Mouse (Mus musculus): ENCODE measurements around the gene Trappc2l. TPM values are rescaled to one million over a fixed set of nuclear protein-coding genes. Genes with fewer than 3 reads are reported as not detected.

The Trappc2l gene
- polyA plus RNA-seq, 1 experiment from 2014 or later = 48.0 TPM

DNA sequence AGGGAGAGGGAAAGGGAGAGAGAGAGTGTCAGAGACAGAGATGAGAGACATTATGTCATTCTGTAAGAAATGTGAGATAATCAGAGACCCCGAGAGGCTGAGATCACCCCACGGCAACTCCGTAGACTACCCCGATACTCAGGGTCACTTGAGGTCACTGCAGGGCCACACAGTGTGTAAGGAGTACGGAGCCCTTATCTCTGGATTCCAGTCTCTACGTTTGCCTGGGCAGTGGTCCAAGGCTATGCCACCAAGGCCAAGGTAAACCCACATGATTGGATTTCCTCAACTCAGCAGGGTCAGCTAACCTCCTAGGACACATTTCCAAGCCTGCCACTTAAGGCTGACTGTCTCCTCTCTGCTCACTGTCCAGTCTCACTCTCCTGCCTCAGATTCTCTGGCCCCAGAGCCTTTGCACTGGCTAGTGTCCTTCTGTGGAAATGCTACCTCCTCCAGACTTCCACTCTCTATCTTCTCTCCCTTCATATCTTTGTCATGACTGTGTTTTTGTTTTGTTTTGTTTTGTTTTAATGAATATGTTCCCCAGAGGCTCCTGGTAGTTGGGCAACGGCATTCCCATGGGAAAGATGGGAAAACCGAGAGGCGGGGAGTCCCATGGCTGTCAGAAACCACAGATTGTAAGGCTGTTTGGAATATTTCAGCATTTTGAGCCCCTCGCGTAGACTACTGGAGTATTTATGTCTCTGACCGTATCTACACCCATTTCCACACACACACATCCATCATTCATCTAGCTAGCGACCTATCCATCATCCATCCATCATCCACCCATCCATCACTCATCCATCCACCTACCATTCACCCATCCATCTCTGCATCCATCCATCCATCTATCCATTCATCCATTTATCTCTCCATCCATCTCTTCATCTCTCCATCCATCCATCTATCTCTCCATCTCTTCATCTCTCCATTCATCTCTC lies 44.9 kb downstream of the Trappc2l start:
- H3K36me3 ChIP-seq (ENCODE audit: control insufficient read depth, insufficient read depth, low read length) = no peaks in the 10 kb centered on the region
- ATAC-seq (ENCODE audit: low read depth) = no peak
- no peak overlapping the region for H3K4me3 ChIP-seq (ENCODE audit: low read length)
- no peak overlapping the region for H3K4me2 ChIP-seq (ENCODE audit: low read depth, low read length)
- H3K27me3 ChIP-seq (ENCODE audit: control insufficient read depth, insufficient read depth, low read depth, low read length) = no peaks in the 10 kb centered on the region
- WGBS = 60% methylated on average over 13 of the region's 13 CpGs
- no peak overlapping the region for H3K9ac ChIP-seq (ENCODE audit: low read length)
- no peak overlapping the region for H3K27ac ChIP-seq (ENCODE audit: low read length)
- peaks cover 19% of the 10 kb centered on the region for H3K4me1 ChIP-seq (replicated peaks; ENCODE audit: control insufficient read depth, insufficient read depth, low read length)
- H3K9me3 ChIP-seq (ENCODE audit: control insufficient read depth, low read length) = no peaks in the 10 kb centered on the region

DNA sequence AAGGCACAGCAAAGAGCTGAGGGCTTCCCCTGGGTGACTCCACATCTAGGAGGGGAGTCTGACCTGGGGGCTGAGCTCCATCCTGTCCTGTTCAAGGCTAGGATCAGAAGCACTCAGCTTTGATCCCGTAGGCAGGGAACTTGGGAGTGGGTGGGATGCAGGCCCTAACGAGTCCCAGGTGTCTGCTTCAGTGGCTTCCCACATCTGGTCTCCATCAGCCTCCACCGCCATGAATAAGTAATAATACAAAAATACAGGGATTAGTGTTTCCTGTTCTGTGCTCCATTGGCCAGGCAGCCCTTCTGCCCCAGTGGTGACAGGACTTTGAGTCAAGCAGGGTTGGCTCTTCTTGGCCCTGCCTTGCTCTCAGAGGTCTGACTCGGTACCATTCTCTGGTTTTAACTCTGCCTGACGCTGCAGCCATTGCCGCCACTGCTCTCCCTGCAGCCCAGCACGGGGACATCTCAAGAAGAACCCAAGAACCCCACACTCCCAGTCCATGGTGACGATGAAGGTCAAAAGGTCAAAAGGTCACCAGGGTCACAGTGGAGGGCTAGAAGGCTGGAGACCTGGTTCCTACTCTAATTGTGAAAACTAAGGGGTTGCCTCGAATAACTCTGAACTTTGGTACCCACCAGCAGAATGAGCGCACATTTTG lies 46.8 kb downstream of the Trappc2l start:
- no peaks in the 10 kb centered on the region for H3K36me3 ChIP-seq (ENCODE audit: control insufficient read depth, insufficient read depth, low read length)
- no peaks in the 10 kb centered on the region for H3K9me3 ChIP-seq (ENCODE audit: control insufficient read depth, low read length)
- H3K9ac ChIP-seq (ENCODE audit: low read length) = no peak overlapping the region
- H3K4me3 ChIP-seq (ENCODE audit: low read length) = no peak overlapping the region
- ATAC-seq (ENCODE audit: low read depth) = no peak
- no peak overlapping the region for H3K27ac ChIP-seq (ENCODE audit: low read length)
- 68% methylated on average over 10 of the region's 10 CpGs for WGBS
- H3K27me3 ChIP-seq (ENCODE audit: control insufficient read depth, insufficient read depth, low read depth, low read length) = no peaks in the 10 kb centered on the region
- no peak overlapping the region for H3K4me2 ChIP-seq (ENCODE audit: low read depth, low read length)
- peaks cover 30% of the 10 kb centered on the region for H3K4me1 ChIP-seq (replicated peaks; ENCODE audit: control insufficient read depth, insufficient read depth, low read length)

DNA sequence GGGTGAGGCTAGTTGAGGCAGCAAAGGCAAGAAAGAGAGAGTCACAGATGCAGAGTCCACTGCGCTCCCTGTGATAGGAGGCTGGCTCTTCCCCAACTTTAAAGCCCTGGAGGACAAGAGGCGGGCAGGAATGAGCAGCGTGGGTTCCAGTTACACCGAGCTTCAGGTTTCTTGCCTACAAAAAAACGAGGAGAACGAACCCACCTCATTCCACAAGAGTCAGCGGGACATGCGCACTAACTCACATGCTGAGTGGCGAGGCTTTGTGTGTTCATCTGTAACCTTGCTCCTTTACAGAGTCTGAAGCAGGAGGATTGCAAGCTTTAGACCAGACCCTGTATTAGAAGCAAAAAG lies 47.3 kb downstream of the Trappc2l start:
- ATAC-seq (ENCODE audit: low read depth) = no peak
- Histone ChIP-seq H3K4me2 (ENCODE audit: low read depth, low read length) (no peak overlapping the region), H3K27ac (ENCODE audit: low read length) (no peak overlapping the region), H3K36me3 (ENCODE audit: control insufficient read depth, insufficient read depth, low read length) (no peaks in the 10 kb centered on the region), H3K4me3 (ENCODE audit: low read length) (no peak overlapping the region), H3K9me3 (ENCODE audit: control insufficient read depth, low read length) (no peaks in the 10 kb centered on the region), H3K9ac (ENCODE audit: low read length) (no peak overlapping the region), H3K4me1 (replicated peaks; ENCODE audit: control insufficient read depth, insufficient read depth, low read length) (peaks cover 35% of the 10 kb centered on the region), H3K27me3 (ENCODE audit: control insufficient read depth, insufficient read depth, low read depth, low read length) (no peaks in the 10 kb centered on the region)
- 71% methylated on average over 9 of the region's 9 CpGs for WGBS

DNA sequence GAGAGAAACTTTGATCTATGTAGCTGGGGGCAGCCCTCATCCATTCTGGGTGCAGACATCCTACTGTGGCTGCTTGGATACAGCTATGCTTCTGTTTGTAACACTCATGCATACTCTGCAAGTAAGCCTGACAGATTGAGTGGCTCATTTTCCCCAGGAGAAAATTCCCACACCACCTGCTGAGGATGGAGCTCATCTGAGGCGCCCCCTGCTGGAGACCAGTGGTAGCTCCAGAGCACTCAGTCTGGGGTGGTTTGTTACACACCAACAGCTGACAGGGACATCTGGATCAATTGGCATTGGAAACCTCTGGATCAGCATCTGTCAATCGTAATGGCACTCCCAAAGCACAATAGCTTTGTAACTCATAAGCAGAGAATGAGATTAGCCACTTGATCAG lies 48.6 kb downstream of the Trappc2l start:
- no peaks in the 10 kb centered on the region for H3K36me3 ChIP-seq (ENCODE audit: control insufficient read depth, insufficient read depth, low read length)
- no peaks in the 10 kb centered on the region for H3K27me3 ChIP-seq (ENCODE audit: control insufficient read depth, insufficient read depth, low read depth, low read length)
- 75% methylated on average over 2 of the region's 2 CpGs for WGBS
- ATAC-seq (ENCODE audit: low read depth) = no peak
- H3K4me3 ChIP-seq (ENCODE audit: low read length) = no peak overlapping the region
- no peak overlapping the region for H3K9ac ChIP-seq (ENCODE audit: low read length)
- H3K4me1 ChIP-seq (replicated peaks; ENCODE audit: control insufficient read depth, insufficient read depth, low read length) = peaks cover 43% of the 10 kb centered on the region
- no peaks in the 10 kb centered on the region for H3K9me3 ChIP-seq (ENCODE audit: control insufficient read depth, low read length)
- no peak overlapping the region for H3K4me2 ChIP-seq (ENCODE audit: low read depth, low read length)
- no peak overlapping the region for H3K27ac ChIP-seq (ENCODE audit: low read length)

DNA sequence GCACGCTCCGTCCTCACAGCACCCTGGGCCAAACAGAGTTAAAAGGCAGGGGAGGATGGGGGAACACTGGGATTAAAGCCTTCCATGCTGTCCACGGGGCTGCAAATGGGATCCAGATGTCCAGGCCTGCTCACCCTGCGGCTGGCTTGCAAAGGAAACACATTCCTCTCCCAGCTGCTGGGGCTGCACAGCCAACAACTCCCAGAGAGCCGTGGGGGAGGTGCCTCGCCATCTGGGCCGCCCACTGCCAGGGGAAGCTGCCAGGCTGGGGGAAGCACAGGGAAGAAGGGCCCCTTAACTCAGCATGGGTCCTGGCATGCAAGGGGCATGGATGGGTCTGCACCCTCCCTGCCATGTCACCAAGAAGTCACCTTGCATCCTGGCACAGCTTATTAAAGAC lies 49.7 kb downstream of the Trappc2l start:
- peaks cover 51% of the 10 kb centered on the region for H3K4me1 ChIP-seq (replicated peaks; ENCODE audit: control insufficient read depth, insufficient read depth, low read length)
- no peak overlapping the region for H3K4me3 ChIP-seq (ENCODE audit: low read length)
- H3K27me3 ChIP-seq (ENCODE audit: control insufficient read depth, insufficient read depth, low read depth, low read length) = no peaks in the 10 kb centered on the region
- H3K27ac ChIP-seq (ENCODE audit: low read length) = peak overlapping the region; percentile 69
- WGBS = 17% methylated on average over 7 of the region's 7 CpGs
- H3K9ac ChIP-seq (ENCODE audit: low read length) = no peak overlapping the region
- ATAC-seq (ENCODE audit: low read depth) = peak; percentile 88
- H3K4me2 ChIP-seq (ENCODE audit: low read depth, low read length) = no peak overlapping the region
- no peaks in the 10 kb centered on the region for H3K9me3 ChIP-seq (ENCODE audit: control insufficient read depth, low read length)
- H3K36me3 ChIP-seq (ENCODE audit: control insufficient read depth, insufficient read depth, low read length) = no peaks in the 10 kb centered on the region

DNA sequence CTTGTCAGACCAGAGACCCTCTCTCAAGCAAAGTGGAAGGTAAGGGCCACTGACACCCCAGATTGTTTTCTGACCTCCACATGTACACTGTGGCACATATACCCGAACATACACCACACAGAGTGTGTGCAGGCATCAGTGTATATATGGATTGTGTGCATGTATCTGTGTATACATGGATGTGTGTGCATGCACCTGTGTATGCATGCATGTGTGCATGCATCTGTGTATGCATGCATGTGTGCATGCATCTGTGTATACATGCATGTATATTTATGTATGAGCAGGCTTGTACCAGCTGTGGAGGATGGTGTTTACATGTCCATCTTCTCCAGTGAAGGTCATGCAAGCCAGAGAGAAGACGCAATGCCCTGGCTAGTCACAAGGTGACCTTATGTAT lies 50.5 kb downstream of the Trappc2l start:
- Histone ChIP-seq H3K4me1 (replicated peaks; ENCODE audit: control insufficient read depth, insufficient read depth, low read length) (peaks cover 55% of the 10 kb centered on the region), H3K36me3 (ENCODE audit: control insufficient read depth, insufficient read depth, low read length) (no peaks in the 10 kb centered on the region), H3K27me3 (ENCODE audit: control insufficient read depth, insufficient read depth, low read depth, low read length) (no peaks in the 10 kb centered on the region), H3K9me3 (ENCODE audit: control insufficient read depth, low read length) (no peaks in the 10 kb centered on the region), H3K4me2 (ENCODE audit: low read depth, low read length) (no peak overlapping the region), H3K9ac (ENCODE audit: low read length) (no peak overlapping the region), H3K27ac (ENCODE audit: low read length) (no peak overlapping the region), H3K4me3 (ENCODE audit: low read length) (no peak overlapping the region)
- 56% methylated on average over 2 of the region's 2 CpGs for WGBS
- ATAC-seq (ENCODE audit: low read depth) = no peak

DNA sequence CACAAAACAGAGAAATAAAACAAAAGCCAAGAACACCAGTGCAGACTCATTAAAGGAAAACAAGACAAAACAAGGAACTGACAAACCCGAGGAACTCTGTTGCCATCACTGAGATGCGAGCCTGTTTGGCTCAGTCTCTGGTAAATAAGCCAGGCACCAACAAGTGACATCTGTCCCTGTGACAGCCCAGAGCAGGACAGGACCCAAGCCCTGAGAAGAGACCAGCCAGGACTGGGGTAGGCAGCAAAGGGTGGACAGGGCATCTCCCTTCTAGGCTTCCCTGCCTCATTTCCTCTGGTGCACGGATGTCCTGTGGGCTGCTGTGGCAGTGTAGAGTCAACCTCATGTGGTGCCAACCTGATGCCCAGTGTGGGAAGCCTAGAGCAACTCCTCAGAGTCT lies 51.7 kb downstream of the Trappc2l start:
- Histone ChIP-seq H3K27me3 (ENCODE audit: control insufficient read depth, insufficient read depth, low read depth, low read length) (no peaks in the 10 kb centered on the region), H3K36me3 (ENCODE audit: control insufficient read depth, insufficient read depth, low read length) (no peaks in the 10 kb centered on the region), H3K27ac (ENCODE audit: low read length) (no peak overlapping the region), H3K9me3 (ENCODE audit: control insufficient read depth, low read length) (no peaks in the 10 kb centered on the region), H3K4me2 (ENCODE audit: low read depth, low read length) (no peak overlapping the region), H3K4me3 (ENCODE audit: low read length) (no peak overlapping the region), H3K9ac (ENCODE audit: low read length) (no peak overlapping the region), H3K4me1 (replicated peaks; ENCODE audit: control insufficient read depth, insufficient read depth, low read length) (peaks cover 60% of the 10 kb centered on the region)
- ATAC-seq (ENCODE audit: low read depth) = no peak
- WGBS = 52% methylated on average over 3 of the region's 3 CpGs

DNA sequence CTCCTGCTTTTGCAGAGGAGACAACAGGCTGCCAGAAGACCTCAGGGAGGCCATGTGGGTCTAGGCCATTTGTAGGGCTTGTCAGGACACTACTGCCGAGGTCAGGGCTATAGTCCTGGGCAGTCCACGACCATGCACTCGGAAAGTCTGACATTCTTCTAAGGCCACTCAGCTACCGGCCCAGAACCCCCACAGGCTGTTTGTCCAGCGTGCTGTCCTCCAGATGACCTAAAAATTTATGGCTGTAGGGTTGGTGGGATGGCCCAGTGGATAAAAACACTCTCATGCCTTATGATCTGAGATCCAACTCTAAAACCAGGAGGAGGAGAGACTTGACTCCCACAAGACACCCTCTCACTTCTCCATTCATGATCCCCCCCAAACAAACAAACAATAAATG lies 52.2 kb downstream of the Trappc2l start:
- no peak for ATAC-seq (ENCODE audit: low read depth)
- H3K27ac ChIP-seq (ENCODE audit: low read length) = no peak overlapping the region
- 63% methylated on average over 5 of the region's 5 CpGs for WGBS
- H3K9ac ChIP-seq (ENCODE audit: low read length) = no peak overlapping the region
- H3K36me3 ChIP-seq (ENCODE audit: control insufficient read depth, insufficient read depth, low read length) = no peaks in the 10 kb centered on the region
- peaks cover 60% of the 10 kb centered on the region for H3K4me1 ChIP-seq (replicated peaks; ENCODE audit: control insufficient read depth, insufficient read depth, low read length)
- no peak overlapping the region for H3K4me3 ChIP-seq (ENCODE audit: low read length)
- H3K4me2 ChIP-seq (ENCODE audit: low read depth, low read length) = no peak overlapping the region
- H3K9me3 ChIP-seq (ENCODE audit: control insufficient read depth, low read length) = no peaks in the 10 kb centered on the region
- no peaks in the 10 kb centered on the region for H3K27me3 ChIP-seq (ENCODE audit: control insufficient read depth, insufficient read depth, low read depth, low read length)

DNA sequence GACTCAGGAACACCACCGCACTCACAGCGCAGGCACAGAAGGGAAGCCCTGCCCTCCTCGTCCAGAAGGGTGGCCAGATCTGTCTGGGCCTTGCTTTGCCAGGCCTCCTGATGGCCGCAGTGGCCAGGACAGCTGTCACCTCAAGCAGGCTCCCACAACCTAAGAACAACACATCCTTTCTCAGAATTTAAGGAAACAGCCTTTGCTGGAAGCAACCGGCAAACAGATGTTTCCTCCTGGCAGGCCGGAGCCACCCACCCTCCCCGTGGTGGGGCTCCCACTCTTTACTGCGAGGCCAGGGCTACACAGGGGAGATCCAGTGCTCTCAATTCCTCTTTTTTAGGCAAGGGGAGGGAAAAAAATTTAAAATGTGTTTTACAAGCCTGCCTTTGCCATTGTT lies 53.8 kb downstream of the Trappc2l start:
- Histone ChIP-seq H3K4me2 (ENCODE audit: low read depth, low read length) (no peak overlapping the region), H3K27ac (ENCODE audit: low read length) (peak overlapping the region; percentile 75), H3K4me3 (ENCODE audit: low read length) (no peak overlapping the region), H3K9me3 (ENCODE audit: control insufficient read depth, low read length) (no peaks in the 10 kb centered on the region), H3K4me1 (replicated peaks; ENCODE audit: control insufficient read depth, insufficient read depth, low read length) (peaks cover 60% of the 10 kb centered on the region), H3K27me3 (ENCODE audit: control insufficient read depth, insufficient read depth, low read depth, low read length) (no peaks in the 10 kb centered on the region; the same call in 1 of the 2 replicates), H3K9ac (ENCODE audit: low read length) (no peak overlapping the region), H3K36me3 (ENCODE audit: control insufficient read depth, insufficient read depth, low read length) (no peaks in the 10 kb centered on the region)
- ATAC-seq (ENCODE audit: low read depth) = peak; percentile 73
- WGBS = 46% methylated on average over 8 of the region's 8 CpGs
